Mouse (Mus musculus): ENCODE measurements around the gene Med24. TPM values are rescaled to one million over a fixed set of nuclear protein-coding genes. Genes with fewer than 3 reads are reported as not detected.

Med24 gene
- total RNA-seq (2023): 10 to 100 TPM; 69.9 to 75.5 TPM

DNA sequence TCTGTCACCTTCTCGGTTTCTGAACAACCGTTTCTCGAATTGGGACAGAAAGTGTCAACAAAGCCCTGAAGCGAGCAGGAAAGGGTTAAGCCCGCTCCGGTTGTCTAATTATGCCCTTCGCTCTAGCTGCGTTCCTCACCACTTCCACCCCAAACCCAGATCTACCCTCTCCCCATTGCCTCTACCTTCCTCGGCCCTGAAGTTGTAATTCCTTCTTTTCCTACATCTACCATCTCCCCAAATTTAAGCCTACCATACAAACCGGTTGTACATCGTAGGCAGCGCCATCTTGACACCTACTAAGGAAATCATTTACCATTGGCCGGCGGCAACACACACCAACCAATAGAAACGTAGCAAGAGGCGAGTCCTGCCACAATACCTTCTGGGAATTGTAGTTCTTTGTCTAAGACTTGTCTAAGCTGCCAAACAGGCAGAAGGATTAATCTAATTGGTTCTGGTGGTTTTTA, at the start of gene Med24:
Med24 (minus strand) TSS at position 317 of the 470 bp plus-strand sequence.

DNA sequence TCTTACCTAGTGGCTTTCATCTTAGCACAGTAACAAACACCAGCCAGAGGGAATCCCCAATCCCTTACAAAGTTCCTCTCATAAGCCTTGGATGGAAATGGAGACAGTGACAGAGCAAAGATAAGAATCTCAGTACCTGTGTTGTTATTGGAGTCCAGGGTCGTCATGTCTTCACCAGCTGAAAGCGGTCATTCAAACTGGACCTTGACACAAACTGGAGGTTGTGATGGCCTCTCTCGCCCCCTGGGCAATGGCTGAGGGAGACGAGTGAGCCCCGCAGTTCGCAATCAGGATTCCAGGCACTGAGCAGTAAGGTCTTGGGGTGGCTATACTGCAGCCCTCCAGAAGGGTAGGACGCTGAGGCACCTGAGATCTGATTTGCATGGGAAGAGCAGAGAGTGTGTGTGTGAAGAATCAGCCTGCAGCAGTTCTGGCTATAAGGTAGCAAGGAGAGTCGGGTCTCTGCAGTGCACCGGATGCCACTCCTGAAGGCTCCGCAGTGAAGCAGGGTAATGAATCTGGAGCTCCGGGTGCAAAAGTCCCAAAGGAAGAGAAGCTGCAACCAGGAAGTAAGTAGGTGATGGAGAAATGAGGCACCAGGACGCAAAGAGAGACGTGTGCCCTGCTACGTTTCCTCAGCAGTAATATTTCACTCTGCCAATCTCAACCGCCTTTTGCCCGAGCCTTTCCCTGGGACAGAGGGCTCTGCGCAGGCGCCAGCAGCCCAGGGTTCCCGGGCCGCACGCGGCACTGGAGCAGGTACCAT, 45.5 kb upstream of the Med24 start, which contains the start of gene Nr1d1:
Nr1d1 (minus strand) TSS at position 752 of the 766 bp plus-strand sequence.

DNA sequence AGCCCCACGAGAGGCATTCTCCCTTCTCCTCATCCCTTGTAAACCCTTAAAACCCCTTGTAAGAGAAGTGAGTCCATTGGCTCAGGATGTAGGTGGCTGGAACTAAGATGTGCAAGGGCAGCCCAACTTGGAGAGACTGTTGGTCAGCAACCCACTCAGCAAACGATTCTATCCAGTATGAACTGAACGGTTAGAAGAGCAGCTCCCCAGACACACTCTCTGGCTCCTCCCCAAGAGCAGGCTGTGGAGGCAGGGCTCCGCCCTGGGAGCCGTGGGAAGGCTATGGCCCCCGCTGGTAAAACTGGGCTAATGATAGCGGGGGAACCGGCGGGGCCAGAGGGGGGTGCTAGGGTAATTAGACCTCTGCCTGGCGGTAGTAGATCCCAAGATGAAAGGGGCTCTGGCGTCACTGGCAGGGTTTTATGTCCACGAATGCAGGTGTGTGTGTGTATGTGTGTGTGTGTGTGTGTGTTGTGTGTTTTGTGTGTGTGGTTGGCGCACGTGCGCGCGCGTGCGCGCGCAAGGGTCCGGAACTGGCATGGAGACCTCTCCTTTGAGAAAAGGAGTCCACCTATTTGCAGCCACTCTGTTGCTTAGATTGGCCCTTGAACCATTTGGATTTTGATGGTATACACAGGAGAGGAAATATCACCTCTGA, 11.3 kb upstream of the Med24 start, which contains the start of gene Thra:
Thra (plus strand) TSS at position 246 of the 658 bp plus-strand sequence.

DNA sequence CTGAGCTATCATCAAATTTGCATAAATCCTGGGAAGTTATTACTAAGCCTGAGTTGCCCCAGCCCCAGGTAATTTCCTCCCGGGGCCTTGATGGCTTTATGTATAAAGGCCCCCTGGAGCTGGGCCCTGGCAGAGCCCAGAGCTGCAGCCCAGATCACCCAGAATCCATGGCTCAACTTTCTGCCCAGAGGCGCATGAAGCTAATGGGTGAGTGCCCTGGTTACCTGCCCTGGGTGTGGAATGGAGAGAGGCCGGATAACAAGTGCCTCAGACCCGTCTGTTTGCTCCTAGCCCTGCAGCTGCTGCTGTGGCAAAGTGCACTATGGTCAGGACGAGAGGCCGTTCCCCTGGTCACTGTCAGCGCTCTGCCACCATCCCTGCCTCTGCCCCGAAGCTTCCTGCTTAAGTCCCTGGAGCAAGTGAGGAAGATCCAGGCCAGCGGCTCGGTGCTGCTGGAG, 28.0 kb downstream of the Med24 start, which contains the start of gene Csf3:
Csf3 (plus strand) TSS at position 51 of the 458 bp plus-strand sequence.

DNA sequence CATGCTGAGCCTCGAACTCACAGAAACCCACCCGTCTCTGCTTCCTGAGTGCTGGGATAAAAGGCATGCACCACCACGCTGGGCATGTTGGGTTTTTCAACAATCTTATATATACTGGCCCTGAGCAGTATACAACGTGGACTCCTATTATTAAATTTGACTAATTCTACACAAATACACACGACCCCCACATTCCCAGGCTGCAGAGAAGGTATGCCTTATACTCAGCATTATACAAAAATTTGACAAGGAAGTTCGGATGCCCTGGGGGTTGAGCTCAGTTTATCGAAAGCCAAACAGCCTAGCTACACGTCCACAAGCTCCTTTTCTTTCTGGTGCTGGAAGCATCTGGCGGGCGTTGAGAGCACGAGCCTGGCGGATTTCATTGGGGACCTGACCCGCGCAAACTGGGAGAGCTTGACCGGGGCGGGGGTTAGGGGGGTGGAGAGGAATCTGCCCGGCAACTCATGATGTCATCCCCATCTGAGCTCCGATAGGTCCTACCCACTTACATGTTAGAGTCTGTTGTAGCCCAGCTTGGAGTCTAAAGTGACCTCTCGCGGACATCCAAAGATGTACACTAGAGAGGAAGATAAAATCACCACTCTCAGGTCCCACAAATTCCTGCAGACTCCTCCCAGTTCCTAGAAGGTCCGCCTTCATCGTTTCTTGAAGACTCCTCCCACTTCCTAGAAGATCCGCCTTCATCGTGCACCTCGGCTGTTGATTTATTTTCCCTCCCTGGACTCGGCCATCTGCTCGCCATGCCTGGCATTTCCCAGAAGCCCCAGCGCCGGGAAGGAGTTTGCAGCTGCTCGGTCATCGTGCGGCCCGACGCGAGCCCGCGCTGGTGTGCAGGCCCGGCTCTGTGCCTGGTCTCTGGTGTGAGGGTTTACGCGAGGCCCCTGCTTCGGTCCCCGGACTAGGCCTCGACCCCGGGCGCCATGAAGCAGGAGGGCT, 47.2 kb downstream of the Med24 start, which contains the start of gene Psmd3:
Psmd3 (plus strand) TSS at position 769 of the 960 bp plus-strand sequence.

DNA sequence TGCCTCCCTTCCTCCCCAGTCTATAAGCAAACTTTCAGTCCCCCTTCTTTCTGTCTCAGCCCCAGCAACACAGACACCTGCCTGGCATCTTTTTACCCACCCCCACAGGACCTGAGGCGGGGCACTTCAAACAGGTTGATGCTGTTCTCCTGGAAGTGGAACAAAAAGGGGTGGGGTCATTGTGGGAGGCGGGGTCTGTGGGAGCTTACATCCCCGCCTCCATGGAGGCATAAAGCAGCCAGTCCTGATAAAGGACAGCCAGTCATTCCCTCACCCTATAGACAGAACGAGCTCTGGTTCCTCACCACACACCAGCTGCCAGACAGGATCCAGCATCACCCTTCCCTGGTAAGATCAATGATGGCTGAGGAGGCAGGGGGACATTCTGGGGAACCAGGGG, 65.1 kb downstream of the Med24 start, which contains the start of gene Gsdma:
Gsdma (plus strand) TSS at position 261 of the 400 bp plus-strand sequence.

Other genes with a start within 250 kb of the Med24 start
- gene Ikzf3, start 183.4 kb downstream of the Med24 start, total RNA-seq (2023): 100 to 1,000 TPM; 157 to 169 TPM
- gene Zpbp2, start 178.3 kb downstream of the Med24 start, total RNA-seq (2023): 1 to 10 TPM; 4.9 to 6.8 TPM
- 10 to 100 TPM; 21.3 to 25.5 TPM for gene Ormdl3, start 142.1 kb downstream of the Med24 start, total RNA-seq (2023)
- not detected for gene Lrrc3c, start 131.1 kb downstream of the Med24 start, total RNA-seq (2023)
- 10 to 100 TPM; 17.5 to 24.9 TPM for gene Gm12355, start 103.8 kb downstream of the Med24 start, total RNA-seq (2023)
- 1 to 10 TPM in 1 of 2 experiments, under 1 TPM in 1; 0.89 to 1.3 TPM for gene Gsdma3, start 103.1 kb downstream of the Med24 start, total RNA-seq (2023)
- not detected for gene Gsdma2, start 82.7 kb downstream of the Med24 start, total RNA-seq (2023)
- not detected for gene Gsdma, start 65.1 kb downstream of the Med24 start, total RNA-seq (2023)
- 10 to 100 TPM; 83.3 to 84.0 TPM for gene Psmd3, start 46.9 kb downstream of the Med24 start, total RNA-seq (2023)
- gene Csf3, start 28.2 kb downstream of the Med24 start, total RNA-seq (2023): not detected
- gene Thra, start 11.2 kb upstream of the Med24 start, total RNA-seq (2023): 10 to 100 TPM; 47.6 to 49.8 TPM
- gene Nr1d1, start 45.9 kb upstream of the Med24 start, total RNA-seq (2023): 1 to 10 TPM; 7.2 to 7.6 TPM
- 100 to 1,000 TPM; 133 to 134 TPM for gene Msl1, start 66.1 kb upstream of the Med24 start, total RNA-seq (2023)
- gene Casc3, start 75.5 kb upstream of the Med24 start, total RNA-seq (2023): 100 to 1,000 TPM; 111 to 125 TPM
- gene Rapgefl1, start 107.3 kb upstream of the Med24 start, total RNA-seq (2023): under 1 TPM; 0.15 to 0.33 TPM
- 10 to 100 TPM; 51.8 to 52.8 TPM for gene Wipf2, start 134.2 kb upstream of the Med24 start, total RNA-seq (2023)
- 1 to 10 TPM; 5.0 to 5.3 TPM for gene Cdc6, start 178.4 kb upstream of the Med24 start, total RNA-seq (2023)
- gene Rara, start 198.4 kb upstream of the Med24 start, total RNA-seq (2023): 10 to 100 TPM; 82.6 to 84.2 TPM